32 mouse cellular contexts compared by ENCODE assay signal in the genomic region with DNA sequence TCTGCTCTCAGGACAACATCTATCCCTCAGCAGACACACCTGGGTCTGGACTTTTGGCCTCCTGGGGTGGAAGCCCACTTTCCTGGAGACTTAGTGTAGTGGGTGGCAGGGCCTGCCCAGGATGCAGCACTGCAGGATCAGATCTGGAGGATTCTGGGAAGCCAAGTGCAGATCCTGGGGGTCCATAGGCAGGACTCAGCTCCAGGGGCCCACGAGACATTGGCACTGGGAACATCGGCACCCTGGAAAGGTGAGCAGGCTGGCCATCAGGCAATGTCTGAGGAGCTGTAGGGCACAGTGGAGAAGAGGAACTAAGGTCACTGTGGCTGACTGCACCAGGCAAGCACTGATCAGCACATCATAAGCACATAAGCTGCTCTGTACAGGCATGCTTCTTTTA.
"Had no signal": no experiment of that assay in that cellular context is flagged by ENCODE, and none has a peak within 500 bp of the region (broad histone marks: within the 10 kb centered on the region; RNA-seq: fewer than 3 reads in every experiment).

No protein-coding gene starts in this region.

- H3K9me3 ChIP-seq: limb, embryonic 10.5 days; limb, embryonic 12.5 days; limb, embryonic 13.5 days; limb, embryonic 15.5 days; liver, embryonic 12.5 days; liver, embryonic 13.5 days; liver, embryonic 15.5 days; lung, embryonic 15.5 days; megakaryocyte, embryonic 14.5 days; midbrain, embryonic 10.5 days; midbrain, embryonic 12.5 days; midbrain, embryonic 13.5 days; midbrain, embryonic 15.5 days; neural tube, embryonic 12.5 days; neural tube, embryonic 13.5 days had no signal

- H3K27me3 ChIP-seq: limb, embryonic 12.5 days; limb, embryonic 13.5 days; limb, embryonic 15.5 days; liver, embryonic 12.5 days; liver, embryonic 13.5 days; liver, embryonic 15.5 days; lung, embryonic 15.5 days; megakaryocyte, embryonic 14.5 days; midbrain, embryonic 12.5 days; midbrain, embryonic 13.5 days; midbrain, embryonic 15.5 days; neural tube, embryonic 12.5 days; neural tube, embryonic 13.5 days had no signal

- H3K27ac ChIP-seq: limb, embryonic 10.5 days; limb, embryonic 12.5 days; limb, embryonic 13.5 days; limb, embryonic 15.5 days; liver, embryonic 12.5 days; liver, embryonic 13.5 days; liver, embryonic 14.5 days; liver, embryonic 15.5 days; lung, embryonic 15.5 days; macrophage; midbrain, embryonic 10.5 days; midbrain, embryonic 12.5 days; midbrain, embryonic 13.5 days; midbrain, embryonic 15.5 days; neural tube, embryonic 12.5 days; neural tube, embryonic 13.5 days had no signal

- ATAC-seq: liver, embryonic 12.5 days; liver, postnatal 0 days; lung, postnatal 0 days; midbrain, embryonic 13.5 days; midbrain, embryonic 15.5 days; midbrain, embryonic 16.5 days had no signal

- H3K4me3 ChIP-seq: limb, embryonic 10.5 days; limb, embryonic 12.5 days; limb, embryonic 13.5 days; limb, embryonic 15.5 days; liver, embryonic 12.5 days; liver, embryonic 13.5 days; liver, embryonic 15.5 days; lung, embryonic 15.5 days; megakaryocyte, embryonic 14.5 days; midbrain, embryonic 10.5 days; midbrain, embryonic 12.5 days; midbrain, embryonic 13.5 days; midbrain, embryonic 15.5 days; myocyte; neural tube, embryonic 12.5 days; neural tube, embryonic 13.5 days had no signal

- DNase-seq: left cerebral cortex, postnatal 4 days; liver; liver, embryonic 13.5 days; liver, postnatal 0 days; lung, adult 18-20 months; lung, adult 2 months; lung, embryonic 14.5 days; lung, postnatal 10 days; lung, postnatal 14 days; lung, postnatal 36 days; midbrain, embryonic 14.5 days had no signal

- H3K9ac ChIP-seq: limb, embryonic 12.5 days; limb, embryonic 13.5 days; limb, embryonic 15.5 days; liver, embryonic 12.5 days; liver, embryonic 13.5 days; liver, embryonic 14.5 days; liver, embryonic 15.5 days; liver, postnatal 0 days; lung, embryonic 14.5 days; lung, embryonic 15.5 days; midbrain, embryonic 12.5 days; midbrain, embryonic 13.5 days; midbrain, embryonic 15.5 days; neural tube, embryonic 12.5 days; neural tube, embryonic 13.5 days had no signal

- H3K4me2 ChIP-seq: limb, embryonic 12.5 days; limb, embryonic 13.5 days; limb, embryonic 15.5 days; liver, embryonic 11.5 days; liver, embryonic 12.5 days; liver, embryonic 13.5 days; liver, embryonic 15.5 days; lung, embryonic 14.5 days; lung, embryonic 15.5 days; midbrain, embryonic 11.5 days; midbrain, embryonic 12.5 days; midbrain, embryonic 13.5 days; midbrain, embryonic 15.5 days; neural tube, embryonic 12.5 days; neural tube, embryonic 13.5 days had no signal

- H3K4me1 ChIP-seq: limb, embryonic 10.5 days; limb, embryonic 12.5 days; limb, embryonic 13.5 days; limb, embryonic 15.5 days; lung, embryonic 15.5 days; midbrain, embryonic 10.5 days; midbrain, embryonic 12.5 days; midbrain, embryonic 13.5 days; midbrain, embryonic 15.5 days; neural tube, embryonic 12.5 days; neural tube, embryonic 13.5 days had no signal
